In the genomic region with DNA sequence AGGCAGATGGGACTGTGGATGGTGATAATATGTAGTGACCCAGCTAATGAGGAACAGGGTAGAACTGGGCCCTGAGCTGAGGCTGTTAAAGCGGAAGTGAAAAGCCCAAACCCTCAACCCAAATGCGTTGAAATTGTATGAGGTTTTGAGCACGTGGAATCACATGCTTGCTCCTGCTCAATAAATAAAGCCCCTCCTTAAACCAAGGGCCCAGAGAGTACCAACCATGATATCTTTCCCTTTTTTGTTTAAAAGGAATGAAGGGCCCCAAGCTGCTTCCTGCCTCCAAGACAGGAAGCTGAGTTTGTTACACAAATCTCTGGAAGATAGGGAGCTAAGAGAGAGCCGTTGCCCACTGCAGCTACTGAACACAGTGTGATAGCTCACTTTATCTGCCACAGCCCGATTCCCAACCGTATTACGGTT, we compare ENCODE assay signal across 10 mouse cellular contexts. TPM values are rescaled to one million over a fixed set of nuclear protein-coding genes. Genes with fewer than 3 reads are reported as not detected.
DNase-seq lines count a peak whose midpoint lies in the region; ATAC-seq and TF ChIP-seq lines count a peak whose summit lies in the region.
"Had no signal": no experiment of that assay in that cellular context is flagged by ENCODE, and none has a peak within 500 bp of the region (broad histone marks: within the 10 kb centered on the region; RNA-seq: fewer than 3 reads in every experiment).

No protein-coding gene starts in this region.

- H3K4me2 ChIP-seq in hindbrain, embryonic 16.5 days (ENCODE audit: low read length) = no peak overlapping the region
- H3K4me2 ChIP-seq in heart, postnatal 0 days (ENCODE audit: low read depth, low read length) = peak overlapping the region; percentile 16; the same call in 1 of the 2 replicates
- H3K4me2 ChIP-seq in kidney, embryonic 16.5 days (replicated peaks; ENCODE audit: low read depth, low read length) = no peak overlapping the region
- H3K4me2 ChIP-seq: hindbrain, embryonic 12.5 days had no signal

- no peak for TF ChIP-seq EP300 in heart, postnatal 0 days (IDR thresholded peaks at IDR 0.05; ENCODE audit: low read depth)

- no peaks in the 10 kb centered on the region for H3K9me3 ChIP-seq in hindbrain, embryonic 10.5 days
- no peaks in the 10 kb centered on the region for H3K9me3 ChIP-seq in hindbrain, embryonic 16.5 days (ENCODE audit: control insufficient read depth, low read length)
- H3K9me3 ChIP-seq in heart, postnatal 0 days (replicated peaks; ENCODE audit: control insufficient read depth, low read length) = no peaks in the 10 kb centered on the region
- H3K9me3 ChIP-seq in megakaryocyte, embryonic 14.5 days = no peaks in the 10 kb centered on the region
- no peaks in the 10 kb centered on the region for H3K9me3 ChIP-seq in kidney, embryonic 16.5 days (ENCODE audit: low read length)
- H3K9me3 ChIP-seq: hindbrain, embryonic 12.5 days had no signal

- no peak overlapping the region for H3K4me3 ChIP-seq in hindbrain, embryonic 10.5 days
- H3K4me3 ChIP-seq in hindbrain, embryonic 16.5 days (ENCODE audit: low read length) = no peak overlapping the region
- no peak overlapping the region for H3K4me3 ChIP-seq in bone marrow, adult 2 months (replicated peaks; ENCODE audit: control insufficient read depth, low read depth, low read length)
- no peak overlapping the region for H3K4me3 ChIP-seq in heart, postnatal 0 days (ENCODE audit: low read depth, low read length)
- peak overlapping the region; percentile 84 for H3K4me3 ChIP-seq in megakaryocyte, embryonic 14.5 days (replicated peaks)
- no peak overlapping the region for H3K4me3 ChIP-seq in kidney, embryonic 16.5 days (ENCODE audit: low read length)
- H3K4me3 ChIP-seq: hindbrain, embryonic 12.5 days had no signal

- no peak for TF ChIP-seq CTCF in bone marrow, adult 2 months (IDR thresholded peaks at IDR 0.05; ENCODE audit: control insufficient read depth, insufficient read depth, low read length)
- TF ChIP-seq CTCF in heart, postnatal 0 days (IDR thresholded peaks at IDR 0.05; ENCODE audit: low read depth) = no peak

- peak overlapping the region; percentile 41; the same call in 1 of the 2 replicates for H3K27ac ChIP-seq in hindbrain, embryonic 10.5 days
- H3K27ac ChIP-seq in hindbrain, embryonic 16.5 days (ENCODE audit: low read depth, low read length) = no peak overlapping the region
- H3K27ac ChIP-seq in bone marrow, adult 2 months (ENCODE audit: control insufficient read depth, insufficient read depth, low read depth, low read length, poor library complexity) = peak overlapping the region; percentile 46
- H3K27ac ChIP-seq in heart, postnatal 0 days (ENCODE audit: low read depth) = peak overlapping the region; percentile 6; the same call in 1 of the 2 replicates
- no peak overlapping the region for H3K27ac ChIP-seq in kidney, embryonic 16.5 days (ENCODE audit: low read length)
- H3K27ac ChIP-seq: hindbrain, embryonic 12.5 days had no signal

- no peak for DNase-seq in hindbrain, embryonic 10.5 days (ENCODE audit: low spot score)
- DNase-seq in heart, postnatal 0 days (ENCODE audit: low spot score) = no peak
- no peak for DNase-seq in kidney, postnatal 25 days
- DNase-seq in kidney, adult 11 months = no peak
- DNase-seq: cerebellum, adult 2 months had no signal

- no peak for TF ChIP-seq POLR2A in bone marrow, adult 2 months (IDR thresholded peaks at IDR 0.05; ENCODE audit: borderline replicate concordance, control insufficient read depth, low read depth, low read length)

- H3K4me1 ChIP-seq in hindbrain, embryonic 10.5 days (replicated peaks) = peaks cover 48% of the 10 kb centered on the region
- peaks cover 5% of the 10 kb centered on the region; the same call in 1 of the 2 replicates for H3K4me1 ChIP-seq in hindbrain, embryonic 16.5 days (ENCODE audit: control insufficient read depth, insufficient read depth, low read depth, low read length)
- peaks cover 11% of the 10 kb centered on the region for H3K4me1 ChIP-seq in bone marrow, adult 2 months (ENCODE audit: control insufficient read depth, insufficient read depth, low read length)
- no peaks in the 10 kb centered on the region for H3K4me1 ChIP-seq in heart, postnatal 0 days (ENCODE audit: control insufficient read depth, insufficient read depth)
- H3K4me1 ChIP-seq in megakaryocyte, embryonic 14.5 days = peaks cover 100% of the 10 kb centered on the region
- peaks cover 9% of the 10 kb centered on the region; the same call in 1 of the 2 replicates for H3K4me1 ChIP-seq in kidney, embryonic 16.5 days (ENCODE audit: insufficient read depth, low read length)

- H3K9ac ChIP-seq in hindbrain, embryonic 16.5 days (ENCODE audit: low read depth, low read length) = no peak overlapping the region
- no peak overlapping the region for H3K9ac ChIP-seq in heart, postnatal 0 days (replicated peaks; ENCODE audit: low read depth, low read length)
- H3K9ac ChIP-seq in kidney, embryonic 16.5 days (replicated peaks; ENCODE audit: low read length) = no peak overlapping the region
- H3K9ac ChIP-seq: hindbrain, embryonic 12.5 days had no signal

- no peak for ATAC-seq in hindbrain, embryonic 16.5 days
- ATAC-seq in heart, postnatal 0 days (ENCODE audit: insufficient read depth, low read depth) = no peak
- no peak for ATAC-seq in kidney, embryonic 16.5 days (ENCODE audit: low FRiP score, low TSS enrichment)

- no peaks in the 10 kb centered on the region for H3K27me3 ChIP-seq in hindbrain, embryonic 10.5 days (ENCODE audit: insufficient read depth, poor library complexity, severe bottlenecking)
- H3K27me3 ChIP-seq in hindbrain, embryonic 16.5 days (replicated peaks; ENCODE audit: control insufficient read depth, insufficient read depth, low read length) = no peaks in the 10 kb centered on the region
- 0 out of 2 replicates have a peak, but pooled peaks cover 4% of the 10 kb centered on the region for H3K27me3 ChIP-seq in heart, postnatal 0 days (ENCODE audit: control insufficient read depth, insufficient read depth, low read length)
- H3K27me3 ChIP-seq in megakaryocyte, embryonic 14.5 days (replicated peaks) = no peaks in the 10 kb centered on the region
- no peaks in the 10 kb centered on the region for H3K27me3 ChIP-seq in kidney, embryonic 16.5 days (ENCODE audit: insufficient read depth, low read length)
- H3K27me3 ChIP-seq: hindbrain, embryonic 12.5 days had no signal

- WGBS in hindbrain, embryonic 10.5 days = 80% methylated on average over 7 of the region's 7 CpGs
- WGBS in hindbrain, embryonic 16.5 days = 70% methylated on average over 7 of the region's 7 CpGs
- WGBS in bone marrow, adult 2 months = 2% methylated on average over 7 of the region's 7 CpGs
- WGBS in heart, postnatal 0 days = 43% methylated on average over 7 of the region's 7 CpGs
- 72% methylated on average over 7 of the region's 7 CpGs for WGBS in kidney, embryonic 16.5 days

- peaks cover 6% of the 10 kb centered on the region; the same call in 1 of the 2 replicates for H3K36me3 ChIP-seq in hindbrain, embryonic 10.5 days
- H3K36me3 ChIP-seq in hindbrain, embryonic 16.5 days (ENCODE audit: control insufficient read depth, insufficient read depth, low read length) = no peaks in the 10 kb centered on the region
- H3K36me3 ChIP-seq in heart, postnatal 0 days (replicated peaks; ENCODE audit: control insufficient read depth, insufficient read depth, low read length) = no peaks in the 10 kb centered on the region
- peaks cover 87% of the 10 kb centered on the region for H3K36me3 ChIP-seq in megakaryocyte, embryonic 14.5 days (replicated peaks; ENCODE audit: low read length)
- no peaks in the 10 kb centered on the region for H3K36me3 ChIP-seq in kidney, embryonic 16.5 days (ENCODE audit: insufficient read depth, low read length)
- H3K36me3 ChIP-seq: hindbrain, embryonic 12.5 days had no signal

RNA-seq across cellular contexts. Expression of a gene that starts 21.3 kb away (rescaled TPM):
- polyA plus RNA-seq in hindbrain, embryonic 10.5 days (2016; fragmentation: Nextera tagmentation; extraction: Ambion mirVana) = 1.5 TPM in 2 replicates
- 8.3 and 8.4 TPM in 2 replicates for polyA plus RNA-seq in hindbrain, embryonic 16.5 days (2015; fragmentation: Nextera tagmentation; extraction: Ambion mirVana)
- 4.2 and 16.4 TPM in 2 replicates for polyA plus RNA-seq in bone marrow, adult 2 months (2011; ENCODE audit: insufficient read depth, insufficient read length, low replicate concordance, missing spikeins)
- total RNA-seq in heart, postnatal 0 days (2014; rRNA removed; ENCODE audit: low replicate concordance) = 4.5 and 9.4 TPM in 2 replicates
- 1.4 and 1.5 TPM in 2 replicates for polyA plus RNA-seq in heart, postnatal 0 days (2015; fragmentation: Nextera tagmentation; extraction: Ambion mirVana)
- 3.7 and 6.1 TPM in 2 replicates for polyA plus RNA-seq in megakaryocyte, embryonic 14.5 days (2012; ENCODE audit: insufficient read depth, low replicate concordance)
- 0.95 and 1.1 TPM in 2 replicates for polyA plus RNA-seq in kidney, embryonic 16.5 days (2015; fragmentation: Nextera tagmentation; extraction: Ambion mirVana)

Comparison
In these comparisons a context has a peak if more than half of its experiments do, and no peak if none do; other contexts are left out.
1. H3K27ac ChIP-seq: peak in hindbrain, embryonic 10.5 days (single experiment), bone marrow, adult 2 months (single experiment) and heart, postnatal 0 days (single experiment); none in hindbrain, embryonic 16.5 days (single experiment) and kidney, embryonic 16.5 days (single experiment).